Mouse (Mus musculus): Measurements from ENCODE around the gene Agps. TPM values are rescaled to one million over a fixed set of nuclear protein-coding genes. Genes with fewer than 3 reads are reported as not detected.

Agps gene
- total and polyA plus RNA-seq, 2 experiments from 2014 or later = 12.6 to 43.6 TPM

GRCm38 (mm10) chr2:75891981-75892380, 60.0 kb downstream of the Agps start:
- no peak for DNase-seq
- Histone ChIP-seq H3K4me1 (ENCODE audit: insufficient read depth) (no peaks in the 10 kb centered on the region), H3K27ac (ENCODE audit: low read depth, low read length) (no peak overlapping the region), H3K9ac (no peak overlapping the region), H3K36me3 (ENCODE audit: insufficient read depth) (no peaks in the 10 kb centered on the region; the same call in 1 of the 2 replicates), H3K9me3 (ENCODE audit: low read length) (no peaks in the 10 kb centered on the region), H3K4me3 (ENCODE audit: low read depth, low read length) (no peak overlapping the region), H3K27me3 (ENCODE audit: insufficient read depth, low read length) (no peaks in the 10 kb centered on the region), H3K4me2 (ENCODE audit: low read depth) (no peak overlapping the region)
- TF ChIP-seq CTCF (IDR thresholded peaks at IDR 0.05; ENCODE audit: low read depth) = no peak
- ATAC-seq = no peak
- WGBS = 37% methylated on average over 4 of the region's 4 CpGs

GRCm38 (mm10) chr2:75895711-75896110, 63.7 kb downstream of the Agps start:
- WGBS = 90% methylated on average over 5 of the region's 5 CpGs
- Histone ChIP-seq H3K9ac (no peak overlapping the region), H3K27ac (ENCODE audit: low read depth, low read length) (no peak overlapping the region), H3K4me2 (ENCODE audit: low read depth) (no peak overlapping the region), H3K36me3 (ENCODE audit: insufficient read depth) (no peaks in the 10 kb centered on the region), H3K9me3 (ENCODE audit: low read length) (no peaks in the 10 kb centered on the region), H3K27me3 (ENCODE audit: insufficient read depth, low read length) (no peaks in the 10 kb centered on the region), H3K4me1 (ENCODE audit: insufficient read depth) (no peaks in the 10 kb centered on the region), H3K4me3 (ENCODE audit: low read depth, low read length) (no peak overlapping the region)
- ATAC-seq = no peak
- DNase-seq = no peak
- TF ChIP-seq CTCF (IDR thresholded peaks at IDR 0.05; ENCODE audit: low read depth) = no peak

GRCm38 (mm10) chr2:75900281-75900680, 68.3 kb downstream of the Agps start:
- no peak for TF ChIP-seq CTCF (IDR thresholded peaks at IDR 0.05; ENCODE audit: low read depth)
- ATAC-seq = no peak
- no peaks in the 10 kb centered on the region for H3K36me3 ChIP-seq (ENCODE audit: insufficient read depth)
- H3K4me1 ChIP-seq (ENCODE audit: insufficient read depth) = no peaks in the 10 kb centered on the region
- no peak overlapping the region for H3K4me3 ChIP-seq (ENCODE audit: low read depth, low read length)
- H3K27me3 ChIP-seq (ENCODE audit: insufficient read depth, low read length) = no peaks in the 10 kb centered on the region
- no peak for DNase-seq
- WGBS = 93% methylated on average over 1 of the region's 1 CpGs
- H3K9me3 ChIP-seq (ENCODE audit: low read length) = no peaks in the 10 kb centered on the region
- no peak overlapping the region for H3K27ac ChIP-seq (ENCODE audit: low read depth, low read length)
- H3K4me2 ChIP-seq (ENCODE audit: low read depth) = no peak overlapping the region
- no peak overlapping the region for H3K9ac ChIP-seq

- no peak for TF ChIP-seq CTCF (IDR thresholded peaks at IDR 0.05; ENCODE audit: low read depth)
Observed at GRCm38 (mm10) chr2:75901869-75902268, 69.9 kb downstream of the Agps start.

GRCm38 (mm10) chr2:75907142-75907541, 75.2 kb downstream of the Agps start:
- DNase-seq (no peak), ATAC-seq (no peak)
- TF ChIP-seq CTCF (IDR thresholded peaks at IDR 0.05; ENCODE audit: low read depth) = no peak
- Histone ChIP-seq H3K4me3 (ENCODE audit: low read depth, low read length) (no peak overlapping the region), H3K4me2 (ENCODE audit: low read depth) (no peak overlapping the region), H3K36me3 (ENCODE audit: insufficient read depth) (no peaks in the 10 kb centered on the region; the same call in 1 of the 2 replicates), H3K9ac (no peak overlapping the region), H3K9me3 (ENCODE audit: low read length) (no peaks in the 10 kb centered on the region), H3K4me1 (ENCODE audit: insufficient read depth) (no peaks in the 10 kb centered on the region), H3K27me3 (ENCODE audit: insufficient read depth, low read length) (no peaks in the 10 kb centered on the region), H3K27ac (ENCODE audit: low read depth, low read length) (no peak overlapping the region)
- WGBS = 68% methylated on average over 1 of the region's 1 CpGs

More at GRCm38 (mm10) chr2:75901869-75902268, 69.9 kb downstream of the Agps start:
- no peak overlapping the region for H3K9ac ChIP-seq
- no peak for ATAC-seq
- H3K4me2 ChIP-seq (ENCODE audit: low read depth) = no peak overlapping the region
- H3K36me3 ChIP-seq (ENCODE audit: insufficient read depth) = no peaks in the 10 kb centered on the region; the same call in 1 of the 2 replicates
- H3K4me1 ChIP-seq (ENCODE audit: insufficient read depth) = no peaks in the 10 kb centered on the region
- no peak overlapping the region for H3K4me3 ChIP-seq (ENCODE audit: low read depth, low read length)
- 94% methylated on average over 9 of the region's 9 CpGs for WGBS
- no peak overlapping the region for H3K27ac ChIP-seq (ENCODE audit: low read depth, low read length)
- no peaks in the 10 kb centered on the region for H3K27me3 ChIP-seq (ENCODE audit: insufficient read depth, low read length)
- no peaks in the 10 kb centered on the region for H3K9me3 ChIP-seq (ENCODE audit: low read length)
- DNase-seq = no peak

GRCm38 (mm10) chr2:75915040-75915439, 83.1 kb downstream of the Agps start:
- H3K4me2 ChIP-seq (ENCODE audit: low read depth) = no peak overlapping the region
- H3K4me3 ChIP-seq (ENCODE audit: low read depth, low read length) = no peak overlapping the region
- H3K36me3 ChIP-seq (ENCODE audit: insufficient read depth) = peaks cover 9% of the 10 kb centered on the region; the same call in 1 of the 2 replicates
- no peaks in the 10 kb centered on the region for H3K27me3 ChIP-seq (ENCODE audit: insufficient read depth, low read length)
- no peak overlapping the region for H3K27ac ChIP-seq (ENCODE audit: low read depth, low read length)
- no peak overlapping the region for H3K9ac ChIP-seq
- no peaks in the 10 kb centered on the region for H3K4me1 ChIP-seq (ENCODE audit: insufficient read depth)
- no peak for DNase-seq
- 89% methylated on average over 3 of the region's 3 CpGs for WGBS
- no peak for TF ChIP-seq CTCF (IDR thresholded peaks at IDR 0.05; ENCODE audit: low read depth)
- ATAC-seq = no peak
- H3K9me3 ChIP-seq (ENCODE audit: low read length) = no peaks in the 10 kb centered on the region

GRCm38 (mm10) chr2:75923807-75924340, 91.9 kb downstream of the Agps start:
- Histone ChIP-seq H3K4me1 (ENCODE audit: insufficient read depth) (no peaks in the 10 kb centered on the region), H3K36me3 (ENCODE audit: insufficient read depth) (peaks cover 7% of the 10 kb centered on the region; the same call in 1 of the 2 replicates), H3K27ac (ENCODE audit: low read depth, low read length) (no peak overlapping the region), H3K4me3 (ENCODE audit: low read depth, low read length) (no peak overlapping the region), H3K9me3 (ENCODE audit: low read length) (no peaks in the 10 kb centered on the region), H3K4me2 (ENCODE audit: low read depth) (no peak overlapping the region), H3K27me3 (ENCODE audit: insufficient read depth, low read length) (no peaks in the 10 kb centered on the region), H3K9ac (no peak overlapping the region)
- TF ChIP-seq CTCF (IDR thresholded peaks at IDR 0.05; ENCODE audit: low read depth) = no peak
- ATAC-seq (no peak), DNase-seq (no peak)
- WGBS = 76% methylated on average over 4 of the region's 4 CpGs

Data from forebrain, postnatal 0 days (tissue).